In the genomic region with DNA sequence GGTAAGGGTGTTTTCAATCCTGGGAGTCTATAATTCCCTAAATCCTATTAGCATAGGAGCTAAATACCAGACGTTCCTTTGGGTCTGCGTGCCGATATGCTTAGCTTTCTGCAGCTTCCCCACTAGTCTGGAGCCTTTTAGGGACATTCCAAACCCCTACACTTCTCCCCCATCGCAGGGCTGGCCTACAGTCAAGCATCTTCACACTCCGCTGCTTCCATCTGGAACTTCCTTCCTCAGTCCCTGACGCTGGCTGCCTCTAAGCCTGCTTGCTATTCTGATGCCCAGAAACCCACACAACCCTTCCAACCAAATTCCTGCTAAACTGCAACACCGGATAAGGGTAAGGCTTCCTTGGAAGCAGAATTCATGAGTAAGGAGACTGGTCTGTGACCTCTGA, we compare ENCODE assay signal across 9 mouse cellular contexts. TPM values are rescaled to one million over a fixed set of nuclear protein-coding genes. Genes with fewer than 3 reads are reported as not detected.
DNase-seq lines count a peak whose midpoint lies in the region; ATAC-seq lines count a peak whose summit lies in the region.
"Had no signal": no experiment of that assay in that cellular context is flagged by ENCODE, and none has a peak within 500 bp of the region (broad histone marks: within the 10 kb centered on the region; RNA-seq: fewer than 3 reads in every experiment).

No protein-coding gene starts in this region.

- no peaks in the 10 kb centered on the region for H3K27me3 ChIP-seq in midbrain, embryonic 14.5 days (ENCODE audit: control insufficient read depth, insufficient read depth, low read length)

- H3K9ac ChIP-seq in midbrain, embryonic 14.5 days (replicated peaks; ENCODE audit: low read length): no peak overlapping the region

- H3K4me1 ChIP-seq in midbrain, embryonic 14.5 days (ENCODE audit: control insufficient read depth, insufficient read depth, low read length): no peaks in the 10 kb centered on the region

- H3K36me3 ChIP-seq in midbrain, embryonic 14.5 days (ENCODE audit: control insufficient read depth, insufficient read depth, low read length): no peaks in the 10 kb centered on the region

- DNase-seq in A20 (ENCODE audit: low read depth, low spot score) (peak; percentile 9), MN1 (ENCODE audit: low spot score) (no peak)
- peak; percentile 95 for DNase-seq in brain, adult 2 months (ENCODE audit: low read depth, low spot score)
- peak; percentile 69 to 86 for DNase-seq in frontal cortex, adult 2 months (ENCODE audit: extremely low spot score in 1 of 2, low spot score in 1 of 2)
- peak; percentile 65 to 79 for DNase-seq in left cerebral cortex, adult 18-20 months (ENCODE audit: low spot score in 2 of 2)
- DNase-seq in midbrain, embryonic 14.5 days: no peak
- DNase-seq in heart, postnatal 36 days: no peak
- DNase-seq in adrenal gland, postnatal 36 days: no peak

- 50% methylated on average over 7 of the region's 7 CpGs for WGBS in midbrain, embryonic 14.5 days

- H3K9me3 ChIP-seq in midbrain, embryonic 14.5 days (ENCODE audit: control insufficient read depth, low read length): no peaks in the 10 kb centered on the region

- H3K4me3 ChIP-seq in midbrain, embryonic 14.5 days (replicated peaks; ENCODE audit: low read depth, low read length): no peak overlapping the region

- no peak overlapping the region for H3K4me2 ChIP-seq in midbrain, embryonic 14.5 days (ENCODE audit: low read length)

- intact Hi-C loops in heart, postnatal 36 days (cut with DNase I): no loop called here

- ATAC-seq in midbrain, embryonic 14.5 days (ENCODE audit: low FRiP score, low TSS enrichment): no peak

- no peak overlapping the region for H3K27ac ChIP-seq in midbrain, embryonic 14.5 days (replicated peaks; ENCODE audit: low read depth, low read length)

RNA-seq across cellular contexts. Expression of gene Rpl37a, which starts 35.3 kb away (rescaled TPM):
- 804 and 928 TPM in 2 replicates for polyA plus RNA-seq in frontal cortex, adult 2 months (2012; rRNA removed)
- 100 to 1,000 TPM; 593 to 647 TPM for total RNA-seq in left cerebral cortex, adult 18-20 months (2021)
- polyA plus RNA-seq in midbrain, embryonic 14.5 days (2014; fragmentation: Nextera tagmentation; extraction: Ambion mirVana): 1,162 and 1,243 TPM in 2 replicates
- 100 to 1,000 TPM; 587 to 604 TPM for total RNA-seq in heart, postnatal 36 days (2021)
- total RNA-seq in adrenal gland, postnatal 36 days (2021): 1,000 to 10,000 TPM in 1 of 2 experiments, 100 to 1,000 TPM in 1; 972 to 1,009 TPM

RNA-seq across cellular contexts. Expression of gene Ankar, which starts 46.0 kb away (rescaled TPM):
- not detected in 2 replicates for polyA plus RNA-seq in frontal cortex, adult 2 months (2012; rRNA removed)
- total RNA-seq in left cerebral cortex, adult 18-20 months (2021): not detected
- polyA plus RNA-seq in midbrain, embryonic 14.5 days (2014; fragmentation: Nextera tagmentation; extraction: Ambion mirVana): not detected in 2 replicates
- not detected for total RNA-seq in heart, postnatal 36 days (2021)
- total RNA-seq in adrenal gland, postnatal 36 days (2021): not detected
- polyA plus RNA-seq: neural tube, embryonic 11.5 days had no signal

Comparison
In these comparisons a context has a peak if more than half of its experiments do, and no peak if none do; other contexts are left out.
1. DNase-seq: peak in A20 (single experiment), brain, adult 2 months (single experiment), frontal cortex, adult 2 months (2 of 2) and left cerebral cortex, adult 18-20 months (2 of 2); none in MN1 (single experiment), midbrain, embryonic 14.5 days (single experiment), heart, postnatal 36 days (0 of 2) and adrenal gland, postnatal 36 days (0 of 2).